Mouse (Mus musculus) hindbrain, embryonic 14.5 days (tissue): ENCODE results near the gene Yae1d1. TPM values are rescaled to one million over a fixed set of nuclear protein-coding genes. Genes with fewer than 3 reads are reported as not detected.
A peak's percentile ranks its signal among the peaks of the same experiment; 100 is the strongest.

ENCODE experiments used
- ATAC-seq: fragments of 200-750 bp; cut with Nextera tagmentation; 2 replicates; pipeline ENCODE4 v1.8.0; 2017; ENCODE audit warnings: moderate number of reproducible peaks, mild to moderate bottlenecking, moderate TSS enrichment, moderate library complexity; ENCODE audit not compliant: low FRiP score
- DNase-seq: peaks from one replicate; pipeline ENCODE4 v3.0.0-alpha.2; 2015; ENCODE audit warnings: low spot score
- H3K27ac ChIP-seq: fragments of 300-500 bp; sonication (generic); 2 replicates; pipeline ENCODE4 v1.5.1; 2014; ENCODE audit warnings: mild to moderate bottlenecking, moderate library complexity
- H3K27me3 ChIP-seq: fragments of 300-500 bp; sonication (generic); 2 replicates; pipeline ENCODE4 v1.6.1; 2014; ENCODE audit warnings: mild to moderate bottlenecking, low read length, mixed read lengths; ENCODE audit not compliant: control insufficient read depth, insufficient read depth
- H3K36me3 ChIP-seq: fragments of 300-500 bp; sonication (generic); replicated peaks from 2 replicates; pipeline ENCODE4 v1.6.1; 2014; ENCODE audit not compliant: control insufficient read depth, insufficient read depth
- H3K4me1 ChIP-seq: fragments of 300-500 bp; sonication (generic); replicated peaks from 2 replicates; pipeline ENCODE4 v1.6.1; 2014; ENCODE audit warnings: antibody characterized with exemption, low read length, mixed read lengths; ENCODE audit not compliant: control insufficient read depth, insufficient read depth
- H3K4me2 ChIP-seq: fragments of 300-500 bp; sonication (generic); replicated peaks from 2 replicates; pipeline ENCODE4 v1.6.1; 2014; ENCODE audit warnings: mild to moderate bottlenecking, moderate library complexity
- H3K4me3 ChIP-seq: fragments of 300-500 bp; sonication (generic); replicated peaks from 2 replicates; pipeline ENCODE4 v1.5.1; 2014; ENCODE audit warnings: mild to moderate bottlenecking, low read length
- H3K9ac ChIP-seq: fragments of 300-500 bp; sonication (generic); 2 replicates; pipeline ENCODE4 v1.6.1; 2014
- H3K9me3 ChIP-seq: fragments of 300-500 bp; sonication (generic); 2 replicates; pipeline ENCODE4 v1.6.1; 2016; ENCODE audit warnings: low read length; ENCODE audit not compliant: control insufficient read depth
- WGBS: fragments of 180-500 bp; shearing (Covaris S2); extraction: QIAGEN DNeasy Blood & Tissue Kit; methylation state at CpG from one replicate; pipeline ENCODE4 v1.1.7; 2014; 5-methylcytosine and 5-hydroxymethylcytosine counted together
- polyA plus RNA-seq: library from polyadenylated mRNA; unstranded; fragments of >200 nt; fragmentation: Nextera tagmentation; extraction: Ambion mirVana; gene quantifications from 2 replicates; pipeline ENCODE4 v1.2.1, GENCODE M21; 2014

Gene Yae1d1
- polyA plus RNA-seq, result 73.1 and 82.9 TPM in 2 replicates

GRCm38 (mm10) chr13:17992697-17993514, at the start of gene Yae1d1:
Gene Yae1d1 (minus strand): TSS chr13:17993349.
- 0 out of 2 replicates have a peak, but pooled peaks cover 9% of the 10 kb centered on the region for H3K4me1 ChIP-seq
- under 1% methylated on average over 54 of the region's 54 CpGs for WGBS
- H3K27me3 ChIP-seq, result no peaks in the 10 kb centered on the region
- H3K36me3 ChIP-seq, result peaks cover 11% of the 10 kb centered on the region; the same call in 1 of the 2 replicates
- H3K9me3 ChIP-seq, result no peaks in the 10 kb centered on the region
- peak; percentile 93 for DNase-seq
- H3K4me2 ChIP-seq, result peak within 1 kb of the TSS; percentile 76
- peak within 1 kb of the TSS; percentile 80 for H3K9ac ChIP-seq
- peak; percentile 99 for ATAC-seq
- H3K27ac ChIP-seq, result peak within 1 kb of the TSS; percentile 76
- H3K4me3 ChIP-seq, result peak within 1 kb of the TSS; percentile 84

GRCm38 (mm10) chr13:18038814-18039213, 45.7 kb upstream of the Yae1d1 start:
- Histone ChIP-seq H3K4me3 (no peak overlapping the region), H3K9ac (no peak overlapping the region), H3K36me3 (no peaks in the 10 kb centered on the region), H3K9me3 (no peaks in the 10 kb centered on the region), H3K27ac (no peak overlapping the region), H3K4me1 (no peaks in the 10 kb centered on the region), H3K4me2 (no peak overlapping the region), H3K27me3 (no peaks in the 10 kb centered on the region)
- DNase-seq (no peak), ATAC-seq (no peak)
- WGBS, result 70% methylated on average over 2 of the region's 2 CpGs

GRCm38 (mm10) chr13:18016604-18017003, 23.5 kb upstream of the Yae1d1 start:
- Histone ChIP-seq H3K9ac (no peak overlapping the region), H3K4me2 (no peak overlapping the region), H3K36me3 (no peaks in the 10 kb centered on the region), H3K27me3 (no peaks in the 10 kb centered on the region), H3K4me1 (no peaks in the 10 kb centered on the region), H3K9me3 (no peaks in the 10 kb centered on the region), H3K4me3 (no peak overlapping the region), H3K27ac (no peak overlapping the region)
- DNase-seq (no peak), ATAC-seq (no peak)
- WGBS, result 75% methylated on average over 3 of the region's 3 CpGs

- Histone ChIP-seq H3K27ac (no peak overlapping the region), H3K27me3 (no peaks in the 10 kb centered on the region), H3K9ac (no peak overlapping the region), H3K4me2 (no peak overlapping the region), H3K4me1 (no peaks in the 10 kb centered on the region), H3K9me3 (no peaks in the 10 kb centered on the region), H3K36me3 (no peaks in the 10 kb centered on the region), H3K4me3 (no peak overlapping the region)
- WGBS, result 80% methylated on average over 6 of the region's 6 CpGs
- ATAC-seq (no peak), DNase-seq (no peak)
Measured at GRCm38 (mm10) chr13:18013205-18013604, 20.1 kb upstream of the Yae1d1 start.

- H3K4me3 ChIP-seq, result no peak overlapping the region
- DNase-seq (no peak), ATAC-seq (no peak)
- 87% methylated on average over 4 of the region's 4 CpGs for WGBS
- H3K4me2 ChIP-seq, result no peak overlapping the region
- no peak overlapping the region for H3K9ac ChIP-seq
- H3K27me3 ChIP-seq, result no peaks in the 10 kb centered on the region
- H3K9me3 ChIP-seq, result no peaks in the 10 kb centered on the region
- H3K4me1 ChIP-seq, result no peaks in the 10 kb centered on the region
- H3K27ac ChIP-seq, result no peak overlapping the region
- H3K36me3 ChIP-seq, result no peaks in the 10 kb centered on the region
Measured at GRCm38 (mm10) chr13:18011055-18011454, 17.9 kb upstream of the Yae1d1 start.

- H3K27me3 ChIP-seq, result no peaks in the 10 kb centered on the region
- WGBS, result 40% methylated on average over 7 of the region's 7 CpGs
- no peaks in the 10 kb centered on the region for H3K9me3 ChIP-seq
- H3K36me3 ChIP-seq, result peaks cover 10% of the 10 kb centered on the region; the same call in 1 of the 2 replicates
- DNase-seq (no peak), ATAC-seq (no peak)
- H3K4me2 ChIP-seq, result peak overlapping the region; percentile 76
- peak overlapping the region; percentile 0; the same call in 1 of the 2 replicates for H3K27ac ChIP-seq
- peak overlapping the region; percentile 80 for H3K9ac ChIP-seq
- peak overlapping the region; percentile 84 for H3K4me3 ChIP-seq
- 0 out of 2 replicates have a peak, but pooled peaks cover 9% of the 10 kb centered on the region for H3K4me1 ChIP-seq
Measured at GRCm38 (mm10) chr13:17993515-17993847, 332 bp upstream of the Yae1d1 start.

GRCm38 (mm10) chr13:17992009-17992408, 1.1 kb downstream of the Yae1d1 start:
- H3K9me3 ChIP-seq, result no peaks in the 10 kb centered on the region
- peak overlapping the region; percentile 80; the same call in 1 of the 2 replicates for H3K9ac ChIP-seq
- H3K4me1 ChIP-seq, result 0 out of 2 replicates have a peak, but pooled peaks cover 9% of the 10 kb centered on the region
- WGBS, result 88% methylated on average over 4 of the region's 4 CpGs
- ATAC-seq (no peak), DNase-seq (no peak)
- peak overlapping the region; percentile 84 for H3K4me3 ChIP-seq
- peaks cover 20% of the 10 kb centered on the region for H3K36me3 ChIP-seq
- H3K27ac ChIP-seq, result no peak overlapping the region
- no peaks in the 10 kb centered on the region for H3K27me3 ChIP-seq
- peak overlapping the region; percentile 76 for H3K4me2 ChIP-seq

GRCm38 (mm10) chr13:17983194-17983593, 10.0 kb downstream of the Yae1d1 start:
- ATAC-seq (no peak; the same call in 1 of the 2 replicates), DNase-seq (peak; percentile 44)
- no peaks in the 10 kb centered on the region for H3K4me1 ChIP-seq
- H3K27ac ChIP-seq, result no peak overlapping the region
- peaks cover 42% of the 10 kb centered on the region for H3K36me3 ChIP-seq
- no peaks in the 10 kb centered on the region for H3K27me3 ChIP-seq
- no peaks in the 10 kb centered on the region for H3K9me3 ChIP-seq
- H3K4me2 ChIP-seq, result no peak overlapping the region
- H3K4me3 ChIP-seq, result no peak overlapping the region
- no peak overlapping the region for H3K9ac ChIP-seq
- 47% methylated on average over 4 of the region's 4 CpGs for WGBS

GRCm38 (mm10) chr13:17982634-17983033, 10.5 kb downstream of the Yae1d1 start:
- H3K36me3 ChIP-seq, result peaks cover 39% of the 10 kb centered on the region
- H3K27me3 ChIP-seq, result no peaks in the 10 kb centered on the region
- H3K9me3 ChIP-seq, result no peaks in the 10 kb centered on the region
- ATAC-seq, result no peak
- H3K4me3 ChIP-seq, result no peak overlapping the region
- DNase-seq, result no peak
- no peak overlapping the region for H3K4me2 ChIP-seq
- no peak overlapping the region for H3K27ac ChIP-seq
- H3K9ac ChIP-seq, result no peak overlapping the region
- WGBS, result 73% methylated on average over 5 of the region's 5 CpGs
- no peaks in the 10 kb centered on the region for H3K4me1 ChIP-seq
